Mouse (Mus musculus): ENCODE results near the gene Nt5dc1. TPM values are rescaled to one million over a fixed set of nuclear protein-coding genes. Genes with fewer than 3 reads are reported as not detected.
A peak's percentile ranks its signal among the peaks of the same experiment; 100 is the strongest.
"Not testable (repeated sequence)": the region's sequence is repeated elsewhere in the genome, so short reads cannot be mapped to it uniquely, and the experiment has no call there.

The Nt5dc1 gene
- total RNA-seq, 2 experiments from 2014 or later, result 3.9 to 4.0 TPM

DNA sequence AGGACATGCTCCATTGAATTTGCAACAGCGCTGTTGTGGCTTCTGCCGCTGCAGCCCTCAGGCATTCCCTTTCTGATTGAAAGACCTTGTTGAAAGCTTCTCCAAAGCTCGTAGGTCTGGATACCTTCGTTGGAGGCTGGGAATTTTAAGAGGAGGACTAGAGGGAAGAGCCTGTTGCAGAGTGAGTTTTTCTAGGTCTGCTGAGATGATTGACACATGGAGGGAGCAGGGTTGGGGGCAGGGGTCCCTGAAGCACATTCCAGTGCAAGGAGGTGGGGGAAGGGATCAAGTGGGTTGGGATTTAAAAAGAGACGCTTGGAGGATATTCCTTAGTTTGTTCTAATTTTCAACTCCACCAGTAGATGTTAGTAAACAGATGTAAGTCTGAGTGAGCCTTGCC lies 118.0 kb downstream of the Nt5dc1 start:
- peak overlapping the region; percentile 100 for H3K27ac ChIP-seq
- no peak for DNase-seq (ENCODE audit: low spot score in 2 of 2)
- H3K4me3 ChIP-seq, result peak overlapping the region; percentile 88
- TF ChIP-seq CTCF (conservative IDR thresholded peaks at IDR 0.05), result no peak

DNA sequence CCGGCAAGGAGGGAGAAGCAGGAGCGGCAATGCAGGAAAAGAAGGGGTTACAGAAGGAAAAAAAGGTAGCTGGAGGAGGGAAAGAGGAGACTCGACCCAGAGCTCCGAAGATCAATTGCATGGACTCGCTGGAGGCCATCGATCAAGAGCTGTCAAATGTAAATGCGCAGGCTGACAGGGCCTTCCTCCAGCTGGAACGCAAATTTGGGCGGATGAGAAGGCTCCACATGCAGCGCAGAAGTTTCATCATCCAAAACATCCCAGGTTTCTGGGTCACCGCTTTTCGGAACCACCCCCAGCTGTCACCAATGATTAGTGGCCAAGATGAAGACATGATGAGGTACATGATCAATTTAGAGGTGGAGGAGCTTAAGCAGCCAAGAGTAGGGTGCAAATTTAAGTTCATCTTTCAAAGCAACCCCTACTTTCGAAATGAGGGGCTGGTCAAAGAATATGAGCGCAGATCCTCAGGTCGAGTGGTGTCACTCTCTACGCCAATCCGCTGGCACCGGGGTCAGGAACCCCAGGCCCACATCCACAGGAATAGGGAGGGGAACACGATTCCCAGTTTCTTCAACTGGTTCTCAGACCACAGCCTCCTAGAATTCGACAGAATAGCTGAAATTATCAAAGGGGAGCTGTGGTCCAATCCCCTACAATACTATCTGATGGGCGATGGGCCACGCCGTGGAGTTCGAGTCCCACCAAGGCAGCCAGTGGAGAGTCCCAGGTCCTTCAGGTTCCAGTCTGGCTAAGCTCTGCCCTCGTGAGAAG lies 120.2 kb downstream of the Nt5dc1 start:
- no peak for DNase-seq (ENCODE audit: low spot score in 2 of 2)
- Histone ChIP-seq H3K4me3 (peak overlapping the region; percentile 88), H3K27ac (peak overlapping the region; percentile 100)
- TF ChIP-seq CTCF (conservative IDR thresholded peaks at IDR 0.05), result no peak

DNA sequence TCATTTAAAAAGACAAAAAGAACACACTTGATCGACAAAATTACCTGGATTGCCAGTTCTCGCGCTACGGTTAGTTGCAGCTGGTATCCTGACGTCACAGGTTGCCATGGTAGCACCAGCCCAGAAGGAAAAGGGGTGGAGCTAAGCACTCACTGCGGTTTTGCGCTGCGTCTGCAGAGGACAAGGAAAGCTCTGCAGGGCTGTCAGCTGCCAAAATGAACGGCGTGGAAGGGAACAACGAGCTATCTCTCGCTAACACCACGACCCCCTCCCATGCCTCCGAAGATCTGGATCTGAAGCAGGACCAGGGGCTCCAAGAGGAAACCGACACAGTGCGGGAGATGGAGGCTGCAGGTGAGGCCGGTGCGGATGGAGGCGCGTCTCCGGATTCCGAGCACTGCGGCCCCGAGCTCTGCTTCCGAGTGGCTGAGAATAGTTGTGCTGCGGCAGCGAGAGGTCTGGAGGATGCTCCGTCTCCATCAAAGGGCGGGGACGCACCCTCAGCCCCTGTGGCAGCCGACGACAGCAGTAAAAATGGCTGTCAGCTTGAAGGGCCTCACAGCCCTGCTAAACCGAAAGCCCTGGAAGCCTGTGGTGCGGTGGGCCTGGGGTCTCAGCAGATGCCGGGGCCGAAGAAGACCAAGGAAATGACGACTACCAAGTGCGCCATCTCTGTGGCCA lies 120.9 kb downstream of the Nt5dc1 start, which contains the start of gene Tspyl4:
Gene Tspyl4, plus strand, starts transcription at position 144 of the 681 bp plus-strand sequence.
- DNase-seq (ENCODE audit: low spot score in 2 of 2), result peak; percentile 94 to 96
- Histone ChIP-seq H3K27ac (peak within 1 kb of the TSS; percentile 100), H3K4me3 (peak within 1 kb of the TSS; percentile 88)
- no peak for TF ChIP-seq CTCF (conservative IDR thresholded peaks at IDR 0.05)

DNA sequence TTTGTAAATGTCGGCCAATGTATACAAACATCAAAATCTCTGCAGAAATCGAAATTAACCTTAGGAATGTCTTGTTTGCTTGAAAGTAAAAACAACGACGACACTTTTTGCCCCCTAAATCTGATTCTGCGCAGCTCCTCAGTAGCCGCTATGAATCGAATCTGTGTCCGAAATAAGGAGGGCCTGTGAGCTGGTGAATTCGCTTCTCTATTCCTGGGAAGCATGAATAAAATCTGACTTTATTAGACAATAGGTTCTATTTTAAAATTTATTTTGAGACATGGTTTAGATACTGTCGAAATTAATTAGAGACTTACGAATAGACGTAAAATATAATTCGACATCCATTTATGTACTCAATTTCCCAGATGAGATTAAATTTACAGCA lies 121.4 kb downstream of the Nt5dc1 start:
- TF ChIP-seq CTCF (conservative IDR thresholded peaks at IDR 0.05), result no peak
- Histone ChIP-seq H3K4me3 (peak overlapping the region; percentile 88), H3K27ac (peak overlapping the region; percentile 100)
- DNase-seq (ENCODE audit: low spot score in 2 of 2), result no peak

DNA sequence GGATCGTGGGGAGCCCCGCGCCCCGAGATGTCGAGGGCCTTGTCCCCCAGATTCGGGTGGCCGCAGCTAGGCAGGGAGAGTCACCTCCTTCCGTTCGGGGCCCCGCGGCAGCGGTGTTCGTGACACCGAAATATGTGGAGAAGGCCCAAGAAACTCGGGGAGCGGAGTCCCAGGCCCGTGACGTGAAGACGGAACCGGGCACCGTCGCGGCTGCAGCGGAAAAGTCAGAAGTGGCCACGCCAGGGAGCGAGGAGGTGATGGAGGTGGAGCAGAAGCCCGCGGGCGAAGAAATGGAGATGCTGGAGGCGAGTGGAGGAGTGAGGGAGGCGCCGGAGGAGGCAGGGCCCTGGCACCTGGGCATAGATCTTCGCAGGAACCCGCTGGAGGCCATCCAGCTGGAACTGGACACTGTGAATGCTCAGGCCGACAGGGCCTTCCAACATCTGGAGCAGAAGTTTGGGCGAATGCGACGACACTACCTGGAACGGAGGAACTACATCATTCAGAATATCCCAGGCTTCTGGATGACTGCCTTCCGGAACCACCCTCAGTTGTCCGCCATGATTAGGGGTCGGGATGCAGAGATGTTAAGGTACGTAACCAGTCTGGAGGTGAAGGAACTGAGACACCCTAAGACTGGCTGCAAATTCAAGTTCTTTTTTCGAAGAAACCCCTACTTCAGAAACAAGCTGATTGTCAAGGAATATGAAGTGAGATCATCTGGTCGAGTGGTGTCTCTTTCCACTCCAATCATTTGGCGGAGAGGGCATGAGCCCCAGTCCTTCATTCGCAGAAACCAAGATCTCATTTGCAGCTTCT lies 135.7 kb downstream of the Nt5dc1 start:
- no peak for TF ChIP-seq CTCF (conservative IDR thresholded peaks at IDR 0.05)
- Histone ChIP-seq H3K4me3 (peak overlapping the region; percentile 88), H3K27ac (peak overlapping the region; percentile 97)
- peak in 1 of 2 experiments; percentile 41 for DNase-seq (ENCODE audit: low spot score in 2 of 2)

DNA sequence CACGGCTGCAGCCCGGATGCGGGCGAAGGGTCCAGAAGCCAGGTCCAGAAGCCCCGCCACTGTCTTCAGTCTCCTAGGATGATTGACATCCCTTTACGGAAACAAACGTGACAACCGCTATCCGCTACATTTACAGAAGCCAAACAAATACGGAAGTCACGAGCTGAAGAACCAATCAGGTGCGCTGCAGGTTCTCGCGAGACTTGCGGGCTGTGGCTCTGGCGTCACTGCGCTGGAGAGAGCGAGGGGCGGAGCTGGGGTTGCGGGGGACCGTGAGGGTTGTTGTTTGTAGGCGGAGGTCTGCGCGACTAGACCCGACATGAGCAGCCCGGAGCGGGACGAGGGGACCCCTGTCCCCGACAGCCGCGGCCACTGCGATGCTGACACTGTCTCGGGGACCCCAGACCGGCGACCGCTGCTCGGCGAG lies 136.4 kb downstream of the Nt5dc1 start, which contains the start of gene Tspyl1:
Gene Tspyl1, plus strand, starts transcription at position 229 of the 427 bp plus-strand sequence.
- Histone ChIP-seq H3K4me3 (peak within 1 kb of the TSS; percentile 88), H3K27ac (peak within 1 kb of the TSS; percentile 97)
- peak; percentile 97 to 98 for DNase-seq (ENCODE audit: low spot score in 2 of 2)
- no peak for TF ChIP-seq CTCF (conservative IDR thresholded peaks at IDR 0.05)

DNA sequence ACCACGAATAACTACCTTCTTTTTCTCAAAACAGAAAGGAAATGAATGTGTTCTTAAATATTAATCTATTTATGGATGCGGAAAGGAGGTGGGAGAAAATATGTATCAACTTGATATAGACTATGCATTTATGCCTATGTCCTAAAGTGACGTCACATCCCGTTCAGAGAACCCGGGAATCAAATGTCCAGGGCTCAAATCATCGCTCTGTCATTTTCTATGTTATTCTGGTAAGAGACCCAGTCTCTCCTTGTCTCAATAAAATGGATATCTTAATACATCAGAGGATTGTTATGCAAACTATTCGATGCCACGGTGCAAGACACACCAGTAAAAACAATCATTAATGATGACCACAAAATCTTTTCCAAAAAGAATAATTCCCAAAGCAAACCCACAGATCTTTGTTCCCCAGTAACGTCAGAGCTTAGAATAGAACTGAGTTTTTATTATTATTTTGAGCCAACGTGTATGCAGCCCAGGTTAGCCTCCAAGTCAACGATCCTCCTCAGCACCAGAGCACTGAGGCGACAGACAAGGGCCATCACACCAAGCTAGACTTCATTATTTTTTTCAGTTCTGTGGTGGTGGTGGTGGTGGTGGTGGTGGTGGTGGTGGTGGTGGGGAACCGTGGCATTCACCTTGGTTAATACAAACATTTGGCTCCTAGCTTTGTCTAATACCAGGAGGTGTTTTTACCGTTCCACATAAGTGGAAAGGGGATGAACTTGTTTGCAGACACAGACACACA lies 137.0 kb downstream of the Nt5dc1 start:
- no peak for DNase-seq (ENCODE audit: low spot score in 2 of 2)
- Histone ChIP-seq H3K4me3 (peak overlapping the region; percentile 88), H3K27ac (peak overlapping the region; percentile 97)
- no peak for TF ChIP-seq CTCF (conservative IDR thresholded peaks at IDR 0.05)

DNA sequence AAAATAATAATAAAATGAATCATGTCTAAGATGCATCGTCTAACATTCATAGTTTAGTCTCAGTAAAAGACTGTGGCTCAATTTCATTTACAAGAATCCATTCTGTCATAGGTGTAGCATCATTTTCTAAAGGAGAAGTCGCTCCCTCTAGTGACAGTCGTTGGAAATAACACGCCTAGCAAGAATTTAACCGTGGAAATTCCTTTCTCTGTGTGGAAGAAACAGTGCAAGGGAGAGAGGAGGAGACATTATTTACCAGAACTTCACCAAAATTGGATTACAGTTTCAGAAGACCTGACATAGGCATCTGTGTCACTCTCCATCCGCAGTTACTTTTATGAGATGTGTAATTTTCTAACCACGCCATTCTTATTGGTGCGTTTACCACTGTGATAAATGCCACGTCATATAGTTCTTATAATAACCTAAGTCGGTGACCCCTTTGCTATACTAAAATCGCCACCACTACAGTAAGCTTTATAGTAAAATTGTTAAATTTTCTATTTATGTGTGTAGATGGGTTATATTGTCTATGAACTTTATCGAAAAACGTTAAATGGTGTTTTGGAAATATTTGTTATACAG lies 137.7 kb downstream of the Nt5dc1 start:
- H3K27ac ChIP-seq, result peak overlapping the region; percentile 97
- DNase-seq (ENCODE audit: low spot score in 2 of 2), result peak; percentile 57 to 70
- peak overlapping the region; percentile 88 for H3K4me3 ChIP-seq
- peak; percentile 94 for TF ChIP-seq CTCF (conservative IDR thresholded peaks at IDR 0.05)

DNA sequence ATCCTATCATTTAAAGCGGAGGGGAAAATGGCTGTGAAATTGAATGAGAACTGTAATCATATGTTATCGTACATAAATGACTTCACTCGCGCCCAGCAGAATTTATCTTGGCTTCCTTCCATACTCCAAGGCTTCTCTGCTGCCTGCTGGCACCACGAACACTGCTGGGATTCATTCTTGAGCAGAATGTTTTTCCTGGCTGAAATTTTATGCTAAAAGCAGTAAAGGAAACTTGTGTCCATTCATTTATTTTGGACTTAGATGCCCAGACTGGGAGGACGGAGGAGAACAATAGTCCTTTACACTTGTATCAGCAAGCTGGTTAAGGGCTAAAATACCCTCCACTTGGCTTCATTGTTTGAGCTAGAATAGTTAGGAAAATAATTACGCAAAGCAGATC lies 146.7 kb downstream of the Nt5dc1 start:
- no peak for TF ChIP-seq CTCF (conservative IDR thresholded peaks at IDR 0.05)
- H3K4me3 ChIP-seq, result no peak overlapping the region
- DNase-seq (ENCODE audit: low spot score in 2 of 2), result peak; percentile 19 to 47
- no peak overlapping the region for H3K27ac ChIP-seq

DNA sequence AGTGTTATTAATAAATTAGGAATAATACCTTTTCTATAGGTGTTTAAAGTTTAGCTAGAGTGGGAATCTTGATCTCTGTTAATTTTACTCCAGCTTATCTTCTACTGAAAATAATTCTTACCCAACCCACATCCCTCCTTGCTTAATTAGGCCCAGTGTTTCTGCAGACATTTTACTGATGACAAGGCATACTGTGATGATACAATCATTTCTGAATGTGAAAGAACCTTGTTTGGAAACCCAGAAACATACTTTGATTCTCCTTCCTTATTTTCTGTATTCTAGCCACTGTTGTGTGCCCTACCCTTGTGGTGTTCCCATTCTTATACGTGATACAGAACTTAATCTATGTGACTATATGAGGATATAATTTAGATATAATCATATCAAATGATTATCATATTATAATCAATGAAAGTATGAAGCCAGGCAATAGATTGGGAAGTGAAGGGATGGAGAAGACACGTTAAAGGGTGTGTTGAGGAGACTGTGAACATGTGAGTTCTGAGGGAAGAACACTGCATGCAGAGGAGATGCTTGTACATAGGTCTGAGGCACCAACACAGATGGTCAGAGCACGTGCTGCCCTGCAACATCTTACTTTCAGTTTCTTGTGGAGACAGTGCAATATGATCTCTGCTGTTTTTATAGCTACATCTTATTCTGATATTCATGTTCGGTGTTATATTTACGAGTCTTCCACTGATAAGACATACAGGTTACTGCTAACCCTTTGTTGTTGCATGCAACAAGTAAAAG lies 150.9 kb downstream of the Nt5dc1 start:
- H3K27ac ChIP-seq, result no peak overlapping the region
- TF ChIP-seq CTCF (conservative IDR thresholded peaks at IDR 0.05), result no peak
- DNase-seq (ENCODE audit: low spot score in 2 of 2), result no peak
- no peak overlapping the region for H3K4me3 ChIP-seq

DNA sequence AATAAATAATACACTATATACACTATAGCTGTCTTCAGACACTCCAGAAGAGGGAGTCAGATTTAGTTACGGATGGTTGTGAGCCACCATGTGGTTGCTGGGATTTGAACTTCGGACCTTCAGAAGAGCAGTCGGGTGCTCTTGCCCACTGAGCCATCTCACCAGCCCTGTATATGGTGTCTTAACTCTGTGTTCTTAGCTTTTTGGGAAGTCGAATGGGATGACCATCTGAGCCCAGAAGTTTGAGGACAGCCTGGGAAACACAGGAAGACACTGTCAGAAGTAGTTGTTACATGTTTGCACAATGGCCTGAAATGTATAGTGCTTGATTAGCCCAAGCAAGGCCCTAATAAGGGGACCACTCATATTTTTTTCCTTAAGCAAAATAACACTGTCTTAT lies 153.2 kb downstream of the Nt5dc1 start:
- no peak for DNase-seq (ENCODE audit: low spot score in 2 of 2)
- H3K4me3 ChIP-seq, result no peak overlapping the region
- H3K27ac ChIP-seq, result no peak overlapping the region
- no peak for TF ChIP-seq CTCF (conservative IDR thresholded peaks at IDR 0.05)

DNA sequence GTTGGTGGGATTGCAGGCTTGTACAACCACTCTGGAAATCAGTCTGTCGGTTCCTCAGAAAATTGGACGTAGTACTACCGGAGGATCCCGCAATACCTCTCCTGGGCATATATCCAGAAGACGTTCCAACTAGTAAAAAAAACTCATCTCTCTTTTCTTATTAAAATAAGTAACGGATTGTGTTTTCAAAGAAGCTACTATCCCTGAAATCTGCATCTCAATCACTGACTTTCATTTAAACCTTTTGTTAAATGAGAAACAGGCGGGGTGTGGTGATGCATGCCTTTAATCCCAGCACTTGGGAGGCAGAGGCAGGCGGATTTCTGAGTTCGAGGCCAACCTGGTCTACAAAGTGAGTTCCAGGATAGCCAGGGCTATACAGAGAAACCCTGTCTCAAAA lies 165.5 kb downstream of the Nt5dc1 start:
- DNase-seq (ENCODE audit: low spot score in 2 of 2); H3K4me3 ChIP-seq; H3K27ac ChIP-seq: not testable (repeated sequence)
